Mouse (Mus musculus) kidney, adult 2 months (tissue): ENCODE results near the gene Dazap2. TPM values are rescaled to one million over a fixed set of nuclear protein-coding genes. Genes with fewer than 3 reads are reported as not detected.

Source experiments
- DNase-seq: peaks from one replicate; pipeline ENCODE4 v3.0.0; 2021
- H3K27ac ChIP-seq: fragments of 200-500 bp; 2 replicates; pipeline ENCODE4 v1.5.1; 2012; ENCODE audit warnings: low read depth, low read length, control low read depth, inconsistent platforms; ENCODE audit not compliant: insufficient read depth
- H3K27me3 ChIP-seq: fragments of 200-500 bp; replicated peaks from 2 replicates; pipeline ENCODE4 v1.6.1; 2012; ENCODE audit warnings: mild to moderate bottlenecking, moderate library complexity, low read length, inconsistent platforms; ENCODE audit not compliant: control insufficient read depth, insufficient read depth
- H3K36me3 ChIP-seq: fragments of 200-500 bp; 2 replicates; pipeline ENCODE4 v1.6.1; 2012; ENCODE audit warnings: mild to moderate bottlenecking, moderate library complexity, low read length, inconsistent platforms; ENCODE audit not compliant: control insufficient read depth, insufficient read depth
- H3K4me1 ChIP-seq: fragments of 200-500 bp; 2 replicates; pipeline ENCODE4 v1.6.1; 2011; ENCODE audit warnings: low read length; ENCODE audit not compliant: control insufficient read depth, insufficient read depth
- H3K4me3 ChIP-seq: fragments of 200-500 bp; 2 replicates; pipeline ENCODE4 v1.5.1; 2011; ENCODE audit warnings: mild to moderate bottlenecking, low read depth, low read length, control low read depth; ENCODE audit not compliant: insufficient read depth
- CTCF ChIP-seq: fragments of 200-500 bp; conservative IDR thresholded peaks from 2 replicates; pipeline ENCODE4 v1.5.1; 2011; ENCODE audit warnings: low read depth, mild to moderate bottlenecking, control low read depth, low read length, moderate library complexity, mixed read lengths; ENCODE audit not compliant: insufficient read depth, insufficient read length
- POLR2A ChIP-seq: fragments of 200-500 bp; IDR thresholded peaks from one replicate; pipeline ENCODE4 v1.6.1; 2011; ENCODE audit warnings: low read depth, low read length, control low read depth
- WGBS: fragments of 180-500 bp; shearing (Covaris S2); methylation state at CpG from one replicate; pipeline ENCODE4 v1.1.7; 2018; 5-methylcytosine and 5-hydroxymethylcytosine counted together
- polyA plus RNA-seq: library from polyadenylated mRNA; depleted of rRNA; stranded (reverse); fragments of >200 nt; gene quantifications from 2 replicates; pipeline ENCODE4 v1.2.3, GENCODE M21; 2012; rRNA removed

The Dazap2 gene
- polyA plus RNA-seq, 1 experiment = 578 TPM

- H3K36me3 ChIP-seq = no peaks in the 10 kb centered on the region
- H3K4me3 ChIP-seq = no peak overlapping the region
- no peak overlapping the region for H3K27ac ChIP-seq
- no peak for TF ChIP-seq CTCF
- TF ChIP-seq POLR2A = no peak
- DNase-seq = no peak
- no peaks in the 10 kb centered on the region; the same call in 1 of the 2 replicates for H3K4me1 ChIP-seq
- no peaks in the 10 kb centered on the region for H3K27me3 ChIP-seq
- WGBS = 55% methylated on average over 9 of the region's 9 CpGs
Measured at GRCm38 (mm10) chr15:100665411-100666218, 50.5 kb downstream of the Dazap2 start.

- 19% methylated on average over 7 of the region's 7 CpGs for WGBS
- TF ChIP-seq POLR2A = no peak
- peak; percentile 26 for DNase-seq
- Histone ChIP-seq H3K27ac (no peak overlapping the region), H3K4me3 (no peak overlapping the region), H3K4me1 (no peaks in the 10 kb centered on the region; the same call in 1 of the 2 replicates), H3K27me3 (no peaks in the 10 kb centered on the region), H3K36me3 (no peaks in the 10 kb centered on the region)
Measured at GRCm38 (mm10) chr15:100666219-100666696, 51.1 kb downstream of the Dazap2 start.

GRCm38 (mm10) chr15:100666851-100667250 lies 51.7 kb downstream of the Dazap2 start:
- no peak overlapping the region for H3K4me3 ChIP-seq
- H3K36me3 ChIP-seq = no peaks in the 10 kb centered on the region
- 64% methylated on average over 12 of the region's 12 CpGs for WGBS
- no peak for DNase-seq
- H3K27me3 ChIP-seq = no peaks in the 10 kb centered on the region
- no peak overlapping the region for H3K27ac ChIP-seq
- no peaks in the 10 kb centered on the region; the same call in 1 of the 2 replicates for H3K4me1 ChIP-seq
- no peak for TF ChIP-seq POLR2A
- TF ChIP-seq CTCF = no peak

GRCm38 (mm10) chr15:100667420-100667819 lies 52.3 kb downstream of the Dazap2 start:
- no peak for DNase-seq
- Histone ChIP-seq H3K36me3 (no peaks in the 10 kb centered on the region), H3K27me3 (no peaks in the 10 kb centered on the region), H3K27ac (no peak overlapping the region), H3K4me1 (no peaks in the 10 kb centered on the region; the same call in 1 of the 2 replicates), H3K4me3 (no peak overlapping the region)
- WGBS = 53% methylated on average over 6 of the region's 6 CpGs
- TF ChIP-seq POLR2A (no peak), CTCF (no peak)

GRCm38 (mm10) chr15:100667871-100668545 lies 52.9 kb downstream of the Dazap2 start:
- Histone ChIP-seq H3K27ac (no peak overlapping the region), H3K27me3 (no peaks in the 10 kb centered on the region), H3K4me3 (no peak overlapping the region), H3K36me3 (no peaks in the 10 kb centered on the region), H3K4me1 (no peaks in the 10 kb centered on the region; the same call in 1 of the 2 replicates)
- TF ChIP-seq POLR2A = no peak
- TF ChIP-seq CTCF = no peak
- 83% methylated on average over 5 of the region's 5 CpGs for WGBS
- DNase-seq = no peak

- no peak for TF ChIP-seq POLR2A
- no peak for TF ChIP-seq CTCF
- no peak for DNase-seq
- no peak within 1 kb of the TSS; the same call in none of the 2 replicates for H3K4me3 ChIP-seq
Measured at GRCm38 (mm10) chr15:100669337-100669736, 54.2 kb downstream of the Dazap2 start, which contains the start of gene Bin2. TSS of gene Bin2 (minus strand) at chr15:100669553.

GRCm38 (mm10) chr15:100670004-100670403 lies 54.9 kb downstream of the Dazap2 start:
- H3K27me3 ChIP-seq = no peaks in the 10 kb centered on the region
- 84% methylated on average over 8 of the region's 8 CpGs for WGBS

More at GRCm38 (mm10) chr15:100669337-100669736, 54.2 kb downstream of the Dazap2 start, which contains the start of gene Bin2:
- Histone ChIP-seq H3K36me3 (no peaks in the 10 kb centered on the region), H3K4me1 (no peaks in the 10 kb centered on the region; the same call in 1 of the 2 replicates), H3K27ac (no peak within 1 kb of the TSS), H3K27me3 (no peaks in the 10 kb centered on the region)
- WGBS = 87% methylated on average over 20 of the region's 20 CpGs

More at GRCm38 (mm10) chr15:100670004-100670403, 54.9 kb downstream of the Dazap2 start:
- TF ChIP-seq CTCF (no peak), POLR2A (no peak)
- DNase-seq = no peak
- Histone ChIP-seq H3K4me3 (no peak overlapping the region), H3K36me3 (no peaks in the 10 kb centered on the region), H3K4me1 (no peaks in the 10 kb centered on the region; the same call in 1 of the 2 replicates), H3K27ac (no peak overlapping the region)

Other genes with a start within 250 kb of the Dazap2 start
- gene Gm5475, start 193.2 kb upstream of the Dazap2 start, polyA plus RNA-seq = 1.2 TPM in 2 replicates
- 97.1 and 109 TPM in 2 replicates for gene Slc11a2, start 190.3 kb upstream of the Dazap2 start, polyA plus RNA-seq
- 79.0 and 79.8 TPM in 2 replicates for gene Letmd1, start 146.3 kb upstream of the Dazap2 start, polyA plus RNA-seq
- 2.6 and 2.7 TPM in 2 replicates for gene Csrnp2, start 119.9 kb upstream of the Dazap2 start, polyA plus RNA-seq
- 18.7 and 20.6 TPM in 2 replicates for gene Tfcp2, start 63.3 kb upstream of the Dazap2 start, polyA plus RNA-seq
- 28.5 and 30.4 TPM in 2 replicates for gene Pou6f1, start 15.4 kb upstream of the Dazap2 start, polyA plus RNA-seq
- gene Smagp, start 21.6 kb downstream of the Dazap2 start, polyA plus RNA-seq = 160 and 163 TPM in 2 replicates
- gene Bin2, start 54.2 kb downstream of the Dazap2 start, polyA plus RNA-seq = 1.7 and 4.7 TPM in 2 replicates
- 418 and 456 TPM in 2 replicates for gene Cela1, start 72.6 kb downstream of the Dazap2 start, polyA plus RNA-seq
- 0.24 and 1.2 TPM in 2 replicates for gene Galnt6, start 114.0 kb downstream of the Dazap2 start, polyA plus RNA-seq
- gene Slc4a8, start 146.4 kb downstream of the Dazap2 start, polyA plus RNA-seq = 5.9 TPM in 2 replicates